Mouse (Mus musculus) E14TG2a.4 (cell line): ENCODE measurements at regions not wholly inside any gene's neighbourhood (a gene's known extent, or its start where the extent isn't known, plus 50 kb on each side); places are given as distances from the start of the nearest gene placed in this dataset.

Experiments used
- H3K27me3 ChIP-seq: 2 replicates; pipeline ENCODE4 v1.6.1; 2014; ENCODE audit warnings: low read length, control low read depth; ENCODE audit not compliant: insufficient read depth
- H3K36me3 ChIP-seq: 2 replicates; pipeline ENCODE4 v1.6.1; 2014; ENCODE audit warnings: low read length, control low read depth; ENCODE audit not compliant: insufficient read depth
- H3K4me1 ChIP-seq: replicated peaks from 2 replicates; pipeline ENCODE4 v1.6.1; 2014; ENCODE audit warnings: low read depth, low read length, control low read depth
- H3K4me3 ChIP-seq: replicated peaks from 2 replicates; pipeline ENCODE4 v1.5.1; 2014; ENCODE audit warnings: mild to moderate bottlenecking, low read length
- H3K9me3 ChIP-seq: 2 replicates; pipeline ENCODE4 v1.6.1; 2014; ENCODE audit warnings: low read length, control low read depth
- CTCF ChIP-seq: conservative IDR thresholded peaks from 2 replicates; pipeline ENCODE4 v1.5.1; 2014; ENCODE audit warnings: low read length
- NANOG ChIP-seq: IDR thresholded peaks from 2 replicates; pipeline ENCODE4 v1.6.1; 2014; ENCODE audit warnings: borderline replicate concordance, low read length, mixed read lengths
- POU5F1 ChIP-seq: IDR thresholded peaks from 2 replicates; pipeline ENCODE4 v1.6.1; 2014; ENCODE audit warnings: low read length, borderline replicate concordance

GRCm38 (mm10) chr16:25597435-25597834, 86.1 kb upstream of the Trp63 start:
- no peaks in the 10 kb centered on the region for H3K9me3 ChIP-seq
- H3K27me3 ChIP-seq = no peaks in the 10 kb centered on the region
- H3K4me3 ChIP-seq = no peak overlapping the region
- TF ChIP-seq NANOG = no peak
- TF ChIP-seq CTCF = no peak
- TF ChIP-seq POU5F1 = no peak
- no peaks in the 10 kb centered on the region for H3K36me3 ChIP-seq
- H3K4me1 ChIP-seq = no peaks in the 10 kb centered on the region

- H3K9me3 ChIP-seq = no peaks in the 10 kb centered on the region
- H3K36me3 ChIP-seq = no peaks in the 10 kb centered on the region
- H3K27me3 ChIP-seq = no peaks in the 10 kb centered on the region
- H3K4me1 ChIP-seq = no peaks in the 10 kb centered on the region
- TF ChIP-seq CTCF (no peak), NANOG (no peak), POU5F1 (no peak)
- H3K4me3 ChIP-seq = no peak overlapping the region
Measured at GRCm38 (mm10) chr16:25603121-25603520, 80.4 kb upstream of the Trp63 start.

GRCm38 (mm10) chr16:25615229-25615628, 68.3 kb upstream of the Trp63 start:
- Histone ChIP-seq H3K4me1 (no peaks in the 10 kb centered on the region), H3K4me3 (no peak overlapping the region), H3K36me3 (no peaks in the 10 kb centered on the region), H3K27me3 (no peaks in the 10 kb centered on the region), H3K9me3 (no peaks in the 10 kb centered on the region)
- TF ChIP-seq POU5F1 (no peak), NANOG (no peak), CTCF (no peak)

- no peaks in the 10 kb centered on the region for H3K27me3 ChIP-seq
- H3K36me3 ChIP-seq = no peaks in the 10 kb centered on the region
- H3K9me3 ChIP-seq = no peaks in the 10 kb centered on the region
- H3K4me1 ChIP-seq = no peaks in the 10 kb centered on the region
- TF ChIP-seq CTCF = no peak
- TF ChIP-seq POU5F1 = no peak
- no peak for TF ChIP-seq NANOG
- H3K4me3 ChIP-seq = no peak overlapping the region
Measured at GRCm38 (mm10) chr16:25615646-25616045, 67.9 kb upstream of the Trp63 start.

- Histone ChIP-seq H3K9me3 (no peaks in the 10 kb centered on the region), H3K4me3 (no peak overlapping the region), H3K4me1 (no peaks in the 10 kb centered on the region), H3K36me3 (no peaks in the 10 kb centered on the region), H3K27me3 (no peaks in the 10 kb centered on the region)
- no peak for TF ChIP-seq CTCF
Measured at GRCm38 (mm10) chr16:25618898-25619297, 64.7 kb upstream of the Trp63 start.

- Histone ChIP-seq H3K4me1 (no peaks in the 10 kb centered on the region), H3K36me3 (no peaks in the 10 kb centered on the region), H3K4me3 (no peak overlapping the region), H3K27me3 (no peaks in the 10 kb centered on the region), H3K9me3 (no peaks in the 10 kb centered on the region)
- TF ChIP-seq CTCF (no peak), NANOG (no peak), POU5F1 (no peak)
Measured at GRCm38 (mm10) chr16:25622651-25623050, 60.9 kb upstream of the Trp63 start.

- H3K4me3 ChIP-seq = no peak overlapping the region
- H3K4me1 ChIP-seq = no peaks in the 10 kb centered on the region
- TF ChIP-seq NANOG = no peak
- no peak for TF ChIP-seq CTCF
- TF ChIP-seq POU5F1 = no peak
- H3K36me3 ChIP-seq = no peaks in the 10 kb centered on the region
- H3K27me3 ChIP-seq = no peaks in the 10 kb centered on the region
- no peaks in the 10 kb centered on the region for H3K9me3 ChIP-seq
Measured at GRCm38 (mm10) chr16:25623986-25624623, 59.5 kb upstream of the Trp63 start.

- Histone ChIP-seq H3K27me3 (no peaks in the 10 kb centered on the region), H3K36me3 (no peaks in the 10 kb centered on the region), H3K9me3 (no peaks in the 10 kb centered on the region), H3K4me1 (no peaks in the 10 kb centered on the region), H3K4me3 (no peak overlapping the region)
- TF ChIP-seq NANOG (no peak), POU5F1 (no peak), CTCF (no peak)
Measured at GRCm38 (mm10) chr16:25629750-25630149, 53.8 kb upstream of the Trp63 start.

GRCm38 (mm10) chr16:25631139-25631716, 52.3 kb upstream of the Trp63 start:
- Histone ChIP-seq H3K4me1 (no peaks in the 10 kb centered on the region), H3K36me3 (no peaks in the 10 kb centered on the region), H3K4me3 (no peak overlapping the region), H3K27me3 (no peaks in the 10 kb centered on the region), H3K9me3 (no peaks in the 10 kb centered on the region)
- TF ChIP-seq NANOG (no peak), CTCF (no peak), POU5F1 (no peak)
